Mouse (Mus musculus) bone marrow, adult 2 months (tissue): Measurements from ENCODE around the gene Mybpc3.

Experiments
- CTCF ChIP-seq: fragments of 200-500 bp; IDR thresholded peaks from 2 replicates; pipeline ENCODE4 v1.5.1; 2011; ENCODE audit warnings: low read length, control low read depth; ENCODE audit not compliant: control insufficient read depth, insufficient read depth
- POLR2A ChIP-seq: fragments of 200-500 bp; IDR thresholded peaks from 2 replicates; pipeline ENCODE4 v1.6.1; 2011; ENCODE audit warnings: low read depth, mild to moderate bottlenecking, control low read depth, low read length, borderline replicate concordance; ENCODE audit not compliant: control insufficient read depth

GRCm38 (mm10) chr2:91079026-91079384 lies 38.9 kb upstream of the Mybpc3 start:
- TF ChIP-seq CTCF (no peak), POLR2A (no peak)
